Mouse (Mus musculus) ES-E14 (cell line): ENCODE data around the gene Nmi. TPM values are rescaled to one million over a fixed set of nuclear protein-coding genes. Genes with fewer than 3 reads are reported as not detected.

Experiments
- DNase-seq: peaks from one replicate; pipeline ENCODE4 v3.0.0-alpha.2; 2013; ENCODE audit warnings: low read depth, low spot score
- H3K27ac ChIP-seq: 2 replicates; pipeline ENCODE4 v1.5.1; 2012; ENCODE audit warnings: low read depth, mild to moderate bottlenecking, low read length, moderate library complexity, mixed read lengths; ENCODE audit not compliant: poor library complexity, insufficient read depth, severe bottlenecking
- H3K36me3 ChIP-seq: 2 replicates; pipeline ENCODE4 v1.6.1; 2012; ENCODE audit warnings: mild to moderate bottlenecking, low read length, moderate library complexity, mixed read lengths; ENCODE audit not compliant: control insufficient read depth, poor library complexity, insufficient read depth, severe bottlenecking
- H3K4me1 ChIP-seq, 2 experiments: fragments of 150-350 bp in 1 of 2; sonication (generic) in 1 of 2; 2 replicates each; pipeline ENCODE4 v1.6.1; 2012; ENCODE audit warnings: low read length in 2 of 2, mild to moderate bottlenecking in 1 of 2, mixed read lengths in 1 of 2; ENCODE audit not compliant: control insufficient read depth in 2 of 2, insufficient read depth in 2 of 2, poor library complexity in 1 of 2
- H3K4me3 ChIP-seq, 2 experiments: fragments of 150-350 bp in 1 of 2; sonication (generic) in 1 of 2; 2 replicates each; pipeline ENCODE4 v1.5.1; 2012; ENCODE audit warnings: low read length in 2 of 2, low read depth in 1 of 2, mild to moderate bottlenecking in 1 of 2, mixed read lengths in 1 of 2; ENCODE audit not compliant: insufficient read depth in 1 of 2, poor library complexity in 1 of 2, severe bottlenecking in 1 of 2
- H3K9ac ChIP-seq: 2 replicates; pipeline ENCODE4 v1.6.1; 2012; ENCODE audit warnings: low read depth, mild to moderate bottlenecking, low read length, mixed read lengths; ENCODE audit not compliant: poor library complexity, insufficient read depth, severe bottlenecking
- H3K9me3 ChIP-seq: fragments of 150-350 bp; sonication (generic); 2 replicates; pipeline ENCODE4 v1.6.1; 2012; ENCODE audit warnings: low read depth, mild to moderate bottlenecking, low read length; ENCODE audit not compliant: control insufficient read depth, insufficient read depth
- CHD2 ChIP-seq: IDR thresholded peaks from 2 replicates; pipeline ENCODE4 v1.6.1; 2014; ENCODE audit warnings: mild to moderate bottlenecking, low read depth, low read length, inconsistent platforms
- HCFC1 ChIP-seq: IDR thresholded peaks from 2 replicates; pipeline ENCODE4 v1.6.1; 2012; ENCODE audit warnings: low read length, inconsistent platforms, borderline replicate concordance; ENCODE audit not compliant: insufficient read depth
- MAFK ChIP-seq: IDR thresholded peaks from 2 replicates; pipeline ENCODE4 v1.6.1; 2014; ENCODE audit warnings: mild to moderate bottlenecking, low read depth, low read length, inconsistent platforms; ENCODE audit not compliant: insufficient read depth
- ZC3H11A ChIP-seq: IDR thresholded peaks from 2 replicates; pipeline ENCODE4 v1.6.1; 2012; ENCODE audit warnings: low read depth, mild to moderate bottlenecking, inconsistent platforms, low read length, borderline replicate concordance
- ZNF384 ChIP-seq: IDR thresholded peaks from 2 replicates; pipeline ENCODE4 v1.6.1; 2012; ENCODE audit warnings: low read depth, low read length, inconsistent platforms
- in situ Hi-C, 2 experiments: fragments of 600-800 bp; cut with MboI; formaldehyde crosslinking; loops; one replicate each; pipeline ENCODE4 v1.15.1; 2025; ENCODE audit warnings: low sequenced_read_pairs in 2 of 2, inconsistent platforms in 1 of 2; ENCODE audit not compliant: unreplicated experiment in 2 of 2
- total RNA-seq: library from RNA; depleted of rRNA; stranded (reverse); fragments of 300-350 nt; gene quantifications from 2 replicates; pipeline ENCODE4 v1.2.3, GENCODE M21; 2012

Nmi gene
- total RNA-seq, 1 experiment = 1.7 TPM

GRCm38 (mm10) chr2:51934574-51935334, 38.5 kb downstream of the Nmi start, which contains the start of gene Rbm43:
Gene Rbm43, minus strand, starts transcription at chr2:51935163.
- peak within 1 kb of the TSS; percentile 63 to 66 for H3K4me3 ChIP-seq
- TF ChIP-seq HCFC1 (no peak), CHD2 (no peak), ZNF384 (no peak), MAFK (no peak), ZC3H11A (no peak)
- H3K27ac ChIP-seq = no peak within 1 kb of the TSS
- peak within 1 kb of the TSS; percentile 59 for H3K9ac ChIP-seq
- no peaks in the 10 kb centered on the region for H3K9me3 ChIP-seq
- DNase-seq = peak; percentile 74
- H3K4me1 ChIP-seq = peaks cover 0 to 4% of the 10 kb centered on the region in 2 experiments; a peak in 1 of 4 replicates
- in situ Hi-C loops = no loop called here
- H3K36me3 ChIP-seq = no peaks in the 10 kb centered on the region

DNA sequence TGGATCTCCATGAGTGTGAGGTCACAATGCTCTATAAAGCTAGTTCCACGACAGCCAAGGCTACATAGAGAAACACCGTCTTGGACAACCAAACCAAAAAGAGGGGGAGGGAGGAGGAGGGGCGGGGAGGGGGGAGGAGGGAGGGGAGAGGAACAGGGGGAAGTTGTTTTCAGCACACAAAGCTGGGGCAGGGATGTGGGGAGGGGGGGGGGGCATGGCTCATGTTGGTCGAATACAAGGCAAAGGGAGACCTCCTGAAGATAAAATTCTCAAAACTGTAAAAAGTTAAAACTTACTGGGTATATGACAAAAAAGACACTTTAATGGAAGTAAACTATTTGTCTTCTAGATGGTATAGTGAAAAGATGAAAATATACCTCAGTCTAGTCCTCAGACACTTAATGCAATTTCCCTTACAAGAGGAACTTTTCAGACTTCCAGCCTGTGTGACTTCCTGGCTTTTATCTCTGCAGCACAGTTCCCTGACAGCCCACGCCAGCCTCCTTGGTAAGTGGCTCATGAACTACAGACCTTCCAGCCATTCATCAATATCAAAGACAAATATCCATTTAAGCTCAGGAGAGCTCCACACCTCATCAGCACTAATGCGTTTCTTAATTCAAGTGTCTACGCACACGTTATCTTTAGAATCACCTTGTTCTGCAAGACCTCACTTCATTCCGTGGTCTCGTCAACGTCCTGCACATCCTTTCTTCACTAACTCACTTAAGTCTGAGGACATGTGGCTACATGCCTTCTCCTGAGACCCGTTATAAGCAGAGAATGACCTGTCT, 39.8 kb downstream of the Nmi start:
- Histone ChIP-seq H3K9me3 (no peaks in the 10 kb centered on the region), H3K36me3 (no peaks in the 10 kb centered on the region), H3K9ac (no peak overlapping the region), H3K27ac (no peak overlapping the region), H3K4me3 (no peak overlapping the region), H3K4me1 (peaks cover 0 to 4% of the 10 kb centered on the region in 2 experiments; a peak in 1 of 4 replicates)
- no peak for TF ChIP-seq ZNF384
- no peak for TF ChIP-seq HCFC1
- in situ Hi-C loops = no loop called here
- DNase-seq = no peak

DNA sequence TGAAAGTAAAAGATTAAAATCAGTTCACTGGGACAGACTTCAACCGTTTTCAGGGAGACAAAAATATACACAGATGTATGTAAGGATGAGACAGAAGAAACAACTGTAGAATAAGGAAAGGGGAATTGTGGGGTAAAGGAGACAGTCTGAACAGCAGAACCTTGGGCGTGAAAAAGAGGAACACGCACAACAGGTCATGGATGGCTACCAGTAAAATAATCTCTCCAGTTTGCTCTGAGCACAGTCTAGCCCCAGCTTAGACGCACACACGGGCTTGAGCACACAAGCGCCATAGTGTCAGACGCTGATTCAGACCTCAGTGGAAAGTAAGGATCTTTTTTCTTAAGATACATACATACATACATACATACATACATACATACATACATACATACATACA, 42.1 kb downstream of the Nmi start:
- Histone ChIP-seq H3K36me3 (no peaks in the 10 kb centered on the region), H3K9me3 (no peaks in the 10 kb centered on the region), H3K27ac (no peak overlapping the region), H3K4me1 (0 out of 4 replicates have a peak, but pooled peaks cover 0 to 2% of the 10 kb centered on the region in 2 experiments), H3K4me3 (no peak overlapping the region), H3K9ac (no peak overlapping the region)
- in situ Hi-C loops = no loop called here
- DNase-seq = no peak
- TF ChIP-seq MAFK = no peak
- no peak for TF ChIP-seq CHD2
- no peak for TF ChIP-seq ZNF384
- no peak for TF ChIP-seq HCFC1
- no peak for TF ChIP-seq ZC3H11A

GRCm38 (mm10) chr2:51914944-51915680, 58.2 kb downstream of the Nmi start:
- Histone ChIP-seq H3K4me3 (no peak overlapping the region), H3K9ac (no peak overlapping the region), H3K4me1 (no peaks in the 10 kb centered on the region), H3K36me3 (no peaks in the 10 kb centered on the region), H3K9me3 (no peaks in the 10 kb centered on the region), H3K27ac (no peak overlapping the region)
- no peak for TF ChIP-seq HCFC1
- TF ChIP-seq ZC3H11A = peak; percentile 99
- in situ Hi-C loops = loop anchor here in 1 of 2 experiments (5.0 to 25.0 kb wide), 2 partner anchors 373 to 1603 kb away; no protein-coding TSS in a partner anchor
- peak; percentile 71 for DNase-seq
